35 mouse cellular contexts compared by ENCODE assay signal in genomic region chr12:70195426-70195825, GRCm38 (mm10). TPM values are rescaled to one million over a fixed set of nuclear protein-coding genes. Genes with fewer than 3 reads are reported as not detected.
"Had no signal": no experiment of that assay in that cellular context is flagged by ENCODE, and none has a peak within 500 bp of the region (broad histone marks: within the 10 kb centered on the region; RNA-seq: fewer than 3 reads in every experiment).

No protein-coding gene starts in this region.

- DNase-seq: cerebellum, adult 2 months; cerebellum, adult 8-10 months; cerebellum, adult 9-10 months; cerebellum, adult 9-11 months; cerebellum, postnatal 10 days; cerebellum, postnatal 14 days; cerebellum, postnatal 25 days; cerebellum, postnatal 36 days; embryo, embryonic 11 days; forebrain, postnatal 0 days; gastrocnemius, adult 2 months; gastrocnemius, postnatal 10 days; gastrocnemius, postnatal 14 days; gastrocnemius, postnatal 25 days; gastrocnemius, postnatal 36 days; heart, adult 18-20 months had no signal

- H3K4me3 ChIP-seq: embryonic facial prominence, embryonic 10.5 days; embryonic facial prominence, embryonic 12.5 days; embryonic facial prominence, embryonic 13.5 days; embryonic facial prominence, embryonic 15.5 days; erythroblast, embryonic 14.5 days; forebrain, embryonic 10.5 days; forebrain, embryonic 12.5 days; forebrain, embryonic 15.5 days; gastrocnemius, adult 2 months; heart, embryonic 12.5 days had no signal

- H3K4me2 ChIP-seq: embryonic facial prominence, embryonic 12.5 days; embryonic facial prominence, embryonic 13.5 days; embryonic facial prominence, embryonic 15.5 days; forebrain, embryonic 12.5 days; forebrain, embryonic 15.5 days; heart, embryonic 11.5 days; heart, embryonic 12.5 days had no signal

- H3K27ac ChIP-seq: embryonic facial prominence, embryonic 10.5 days; embryonic facial prominence, embryonic 12.5 days; embryonic facial prominence, embryonic 13.5 days; embryonic facial prominence, embryonic 15.5 days; forebrain, embryonic 10.5 days; forebrain, embryonic 12.5 days; forebrain, embryonic 15.5 days; gastrocnemius, adult 2 months had no signal

- H3K4me1 ChIP-seq: embryonic facial prominence, embryonic 12.5 days; embryonic facial prominence, embryonic 13.5 days; embryonic facial prominence, embryonic 15.5 days; heart, embryonic 12.5 days had no signal

- H3K27me3 ChIP-seq: embryonic facial prominence, embryonic 12.5 days; embryonic facial prominence, embryonic 13.5 days; embryonic facial prominence, embryonic 15.5 days; forebrain, embryonic 12.5 days; forebrain, embryonic 15.5 days; heart, embryonic 12.5 days had no signal

- H3K36me3 ChIP-seq: embryonic facial prominence, embryonic 10.5 days; embryonic facial prominence, embryonic 12.5 days; forebrain, embryonic 10.5 days; forebrain, embryonic 12.5 days; forebrain, embryonic 15.5 days had no signal

- ATAC-seq: forebrain, embryonic 14.5 days; forebrain, embryonic 15.5 days; forebrain, embryonic 16.5 days; forebrain, postnatal 0 days had no signal

- H3K9me3 ChIP-seq: embryonic facial prominence, embryonic 10.5 days; embryonic facial prominence, embryonic 12.5 days; embryonic facial prominence, embryonic 13.5 days; embryonic facial prominence, embryonic 15.5 days; forebrain, embryonic 12.5 days; forebrain, embryonic 15.5 days; heart, embryonic 12.5 days had no signal

- H3K9ac ChIP-seq: embryonic facial prominence, embryonic 12.5 days; embryonic facial prominence, embryonic 13.5 days; embryonic facial prominence, embryonic 15.5 days; forebrain, embryonic 12.5 days; forebrain, embryonic 15.5 days; forebrain, postnatal 0 days; heart, embryonic 12.5 days had no signal

RNA-seq across cellular contexts. Expression of gene Abhd12b, which starts 41.5 kb away (rescaled TPM):
- total RNA-seq: common myeloid progenitor, adult 5-6 weeks; forebrain, postnatal 0 days; gastrocnemius, adult 18-20 months; gastrocnemius, adult 2 months; gastrocnemius, adult 8-10 months; gastrocnemius, postnatal 10 days; gastrocnemius, postnatal 14 days; gastrocnemius, postnatal 25 days; gastrocnemius, postnatal 36 days; gastrocnemius, postnatal 4 days; granulocyte monocyte progenitor cell, adult 5-6 weeks; heart, adult 18-20 months; heart, adult 8-10 months had no signal
- polyA plus RNA-seq: cerebellum, adult 2 months; embryonic facial prominence, embryonic 10.5 days; embryonic facial prominence, embryonic 11.5 days; erythroblast, embryonic 14.5 days; forebrain, embryonic 10.5 days; forebrain, embryonic 12.5 days; forebrain, embryonic 14.5 days; forebrain, embryonic 15.5 days; forebrain, embryonic 16.5 days; heart, embryonic 11.5 days; heart, embryonic 12.5 days had no signal
